Mouse (Mus musculus): ENCODE data around the gene Ctnnbl1. TPM values are rescaled to one million over a fixed set of nuclear protein-coding genes. Genes with fewer than 3 reads are reported as not detected.

The Ctnnbl1 gene
- total RNA-seq (2021) = 10 to 100 TPM; 30.7 to 35.2 TPM
- long read RNA-seq, experiment 1, transcript Ctnnbl1-201 (16 exons, 2,442 nt) = major isoform, 51 of 97 reads
- long read RNA-seq, experiment 1, partial matches to known transcripts = 9 of 97 reads
- long read RNA-seq, experiment 1, other reads (novel, unspliced or antisense) = 37 of 97 reads
- long read RNA-seq, experiment 2, transcript Ctnnbl1-201 (16 exons, 2,442 nt) = major isoform, 59 of 85 reads
- long read RNA-seq, experiment 2, partial matches to known transcripts = 7 of 85 reads
- long read RNA-seq, experiment 2, other reads (novel, unspliced or antisense) = 19 of 85 reads

- DNase-seq (ENCODE audit: low spot score in 2 of 2) = peak; percentile 100
Observed at GRCm38 (mm10) chr2:157736854-157737850, at the start of gene Ctnnbl1. Gene Ctnnbl1 (plus strand): TSS chr2:157737401.

GRCm38 (mm10) chr2:157687506-157687905 is 49.7 kb upstream of the Ctnnbl1 start:
- DNase-seq (ENCODE audit: low spot score in 2 of 2) = no peak

DNA sequence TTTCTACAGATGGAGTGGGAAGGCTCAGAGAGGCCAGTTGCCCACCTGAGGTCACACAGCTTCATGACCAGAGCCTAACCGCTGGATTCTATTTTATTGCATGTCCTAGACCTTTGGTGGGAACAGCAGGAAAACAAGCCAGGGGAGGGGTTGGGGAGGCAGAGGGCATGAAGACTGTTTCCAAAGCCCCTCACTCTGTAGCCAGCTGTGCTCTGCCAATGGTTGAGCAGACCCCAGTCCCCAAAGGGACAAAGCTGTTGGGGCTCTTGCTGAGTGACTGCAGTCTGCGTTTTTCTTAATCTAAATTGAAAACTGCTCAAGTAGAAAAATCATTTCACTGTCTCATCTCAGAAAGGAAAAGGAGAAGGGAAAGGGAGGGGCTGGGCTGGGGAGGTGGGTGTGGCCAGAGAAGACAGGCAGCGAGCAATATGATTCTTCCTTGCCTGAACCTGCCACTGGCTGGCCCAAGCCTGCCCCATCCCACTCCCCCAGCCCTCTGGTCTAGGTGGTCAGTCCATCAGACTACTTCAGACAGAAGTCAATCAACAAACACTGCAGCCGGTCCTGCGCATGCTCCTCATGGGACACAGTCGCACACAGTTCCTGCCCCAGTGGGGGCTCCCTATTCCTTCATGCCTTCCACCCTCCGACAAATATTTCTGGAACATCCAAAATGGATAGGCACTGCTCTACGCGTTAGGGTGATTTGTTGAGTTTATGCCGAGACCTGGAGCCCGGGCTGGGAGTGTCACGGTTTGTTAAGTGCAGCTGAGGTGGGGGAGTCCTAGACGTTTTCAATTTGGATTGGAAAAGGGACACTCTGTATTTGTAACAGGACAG is 45.7 kb upstream of the Ctnnbl1 start:
- no peak for DNase-seq (ENCODE audit: low spot score in 2 of 2)

DNA sequence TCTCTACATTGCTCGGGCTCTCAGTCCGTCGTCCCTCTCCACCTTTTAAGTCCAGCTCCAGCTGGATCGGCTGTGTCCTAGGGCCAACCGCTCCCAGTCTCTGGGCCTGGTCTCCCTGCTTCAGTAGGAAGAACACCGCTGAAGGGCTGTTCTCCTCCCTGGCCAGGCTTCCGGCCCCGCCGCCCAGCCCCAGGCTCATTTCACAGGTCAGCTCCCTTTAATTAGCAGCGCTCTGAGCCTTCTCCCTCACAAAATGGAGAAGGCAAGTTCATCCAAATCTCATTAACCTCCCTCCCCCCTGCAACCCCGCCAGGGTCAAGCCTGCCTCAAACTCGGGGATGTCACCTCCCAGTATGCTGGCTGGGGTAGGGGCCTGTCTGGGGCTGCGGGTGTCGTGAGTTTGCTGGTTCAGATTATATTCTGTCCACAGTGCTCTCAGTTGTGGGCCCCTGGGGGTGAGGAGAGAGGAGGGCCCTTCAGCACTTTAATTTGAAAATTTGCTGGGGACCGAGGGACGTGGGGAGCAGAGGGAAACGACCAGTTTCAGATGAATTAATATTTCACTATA is 44.8 kb upstream of the Ctnnbl1 start:
- DNase-seq (ENCODE audit: low spot score in 2 of 2) = no peak

DNA sequence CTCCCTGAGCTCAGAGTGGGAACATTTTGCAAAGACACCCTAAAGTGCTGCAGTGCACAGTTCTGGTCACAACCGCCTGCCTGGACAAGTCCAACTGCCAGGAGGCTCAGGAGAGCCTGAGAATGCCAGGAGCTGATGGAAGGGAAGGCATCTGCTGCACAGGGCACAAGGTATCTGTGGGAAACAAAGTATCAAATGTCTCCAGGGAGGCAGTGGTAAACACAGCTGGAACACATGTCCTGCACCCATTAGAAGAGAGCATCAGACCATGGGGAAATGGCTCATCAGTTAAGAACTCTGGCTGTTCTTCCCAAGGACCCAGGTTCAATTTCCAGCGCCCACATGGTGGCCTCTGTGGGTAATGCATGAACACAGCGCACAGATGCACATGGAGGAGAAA is 43.6 kb upstream of the Ctnnbl1 start:
- no peak for DNase-seq (ENCODE audit: low spot score in 2 of 2)

DNA sequence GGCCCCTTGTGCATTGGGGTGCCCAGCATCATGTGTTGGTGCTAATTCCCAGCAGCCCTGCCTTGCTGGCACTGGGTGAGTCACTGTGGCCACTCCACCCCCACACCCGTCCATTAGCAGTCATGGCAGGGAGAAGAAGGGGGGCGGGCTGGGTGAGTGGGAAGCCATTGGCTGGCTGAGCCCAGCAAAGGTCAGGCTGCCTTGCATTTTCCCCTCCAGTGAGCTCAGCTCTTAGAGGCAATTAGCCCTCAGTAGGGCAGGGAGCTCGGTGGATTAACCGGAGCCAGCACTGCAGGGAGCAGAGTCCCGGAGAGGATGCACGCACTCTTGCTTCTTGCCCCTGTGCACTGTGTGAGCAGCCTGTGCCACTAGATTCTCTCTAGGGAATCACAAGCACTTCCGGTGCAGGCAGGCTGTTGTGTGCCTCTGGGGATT is 40.9 kb upstream of the Ctnnbl1 start:
- DNase-seq (ENCODE audit: low spot score in 2 of 2) = peak; percentile 13 to 30

DNA sequence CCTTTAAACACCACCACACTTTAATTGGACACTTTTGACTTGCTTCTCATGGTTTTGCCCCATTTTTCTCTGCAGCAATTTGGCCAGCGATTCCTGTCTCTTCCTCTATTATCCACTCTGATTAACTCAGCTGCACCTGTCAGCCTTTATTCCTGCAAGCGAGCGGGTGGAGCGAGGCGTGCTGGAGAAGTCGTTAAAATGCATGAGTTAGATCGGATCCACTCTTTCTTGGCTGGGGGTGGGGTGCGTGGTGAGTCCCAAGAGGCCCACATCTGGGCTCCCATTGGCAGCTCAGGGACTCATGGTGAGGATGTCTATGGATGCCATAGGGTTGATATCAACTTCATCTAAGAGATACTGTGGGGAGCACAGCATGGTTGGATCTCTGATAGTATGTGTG is 34.0 kb upstream of the Ctnnbl1 start:
- DNase-seq (ENCODE audit: low spot score in 2 of 2) = peak in 1 of 2 experiments; percentile 6

GRCm38 (mm10) chr2:157704991-157705776 is 32.0 kb upstream of the Ctnnbl1 start:
- DNase-seq (ENCODE audit: low spot score in 2 of 2) = peak in 1 of 2 experiments; percentile 5

- no peak for DNase-seq (ENCODE audit: low spot score in 2 of 2)
Observed at GRCm38 (mm10) chr2:157705777-157706158, 31.4 kb upstream of the Ctnnbl1 start.

DNA sequence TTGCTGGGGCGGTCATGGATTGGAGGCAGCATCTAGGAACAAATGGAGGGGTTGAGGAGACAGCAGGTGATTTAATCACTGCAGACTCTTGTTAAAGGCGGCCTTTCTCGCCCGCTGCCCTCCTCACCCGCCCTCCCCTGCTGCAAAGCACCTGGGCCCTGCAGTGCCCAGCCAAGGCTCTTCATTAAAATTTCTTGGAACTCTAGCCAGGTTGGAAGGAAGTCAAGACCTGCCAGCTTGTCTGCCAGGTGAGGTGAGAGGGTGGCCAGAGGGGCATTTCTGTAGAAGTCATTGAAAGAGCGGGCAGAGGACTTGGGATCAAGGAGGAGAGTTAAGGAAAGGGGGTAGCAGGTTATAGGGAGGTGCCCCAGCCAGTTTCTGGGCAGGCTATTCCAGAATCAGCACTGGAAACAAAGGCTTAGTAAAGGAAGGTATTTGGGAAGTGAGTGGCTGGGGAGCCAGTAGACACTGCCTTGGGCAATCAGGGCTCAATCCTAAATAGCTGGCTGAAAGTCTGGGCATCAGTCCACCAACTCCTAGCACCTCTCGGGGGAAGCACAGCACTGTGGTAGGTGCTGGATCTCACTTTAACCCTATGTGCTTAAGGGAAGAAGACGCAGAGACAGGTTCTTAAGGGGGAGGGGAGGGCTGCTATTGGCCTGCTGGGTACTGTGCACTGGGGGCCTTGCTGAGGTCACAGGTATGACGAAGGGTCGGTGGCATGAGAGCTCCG is 29.8 kb upstream of the Ctnnbl1 start:
- no peak for DNase-seq (ENCODE audit: low spot score in 2 of 2)

- no peak for DNase-seq (ENCODE audit: low spot score in 2 of 2)
Observed at GRCm38 (mm10) chr2:157712677-157713076, 24.5 kb upstream of the Ctnnbl1 start.

- DNase-seq (ENCODE audit: low spot score in 2 of 2) = no peak
Observed at GRCm38 (mm10) chr2:157715586-157716191, 21.5 kb upstream of the Ctnnbl1 start.

DNA sequence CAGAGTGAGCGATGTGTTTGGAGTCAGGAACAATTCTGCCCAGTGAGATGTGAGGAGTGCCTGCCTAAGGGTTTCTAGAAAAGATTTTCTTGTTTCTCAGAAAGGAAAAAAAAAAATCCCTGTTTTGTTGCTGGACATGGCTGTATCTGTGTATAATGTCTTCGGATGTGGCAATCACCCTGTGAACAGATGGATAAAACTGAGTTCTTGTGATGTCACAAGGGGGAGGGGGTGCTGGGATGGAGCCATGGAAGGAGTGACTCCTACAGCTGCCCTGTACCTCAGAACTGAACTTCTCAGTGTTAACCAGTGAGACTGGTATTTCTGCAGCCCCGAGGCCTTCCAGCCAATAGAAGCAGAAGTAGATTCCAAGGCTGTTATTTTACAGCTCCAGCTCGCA is 18.8 kb upstream of the Ctnnbl1 start:
- no peak for DNase-seq (ENCODE audit: low spot score in 2 of 2)

DNA sequence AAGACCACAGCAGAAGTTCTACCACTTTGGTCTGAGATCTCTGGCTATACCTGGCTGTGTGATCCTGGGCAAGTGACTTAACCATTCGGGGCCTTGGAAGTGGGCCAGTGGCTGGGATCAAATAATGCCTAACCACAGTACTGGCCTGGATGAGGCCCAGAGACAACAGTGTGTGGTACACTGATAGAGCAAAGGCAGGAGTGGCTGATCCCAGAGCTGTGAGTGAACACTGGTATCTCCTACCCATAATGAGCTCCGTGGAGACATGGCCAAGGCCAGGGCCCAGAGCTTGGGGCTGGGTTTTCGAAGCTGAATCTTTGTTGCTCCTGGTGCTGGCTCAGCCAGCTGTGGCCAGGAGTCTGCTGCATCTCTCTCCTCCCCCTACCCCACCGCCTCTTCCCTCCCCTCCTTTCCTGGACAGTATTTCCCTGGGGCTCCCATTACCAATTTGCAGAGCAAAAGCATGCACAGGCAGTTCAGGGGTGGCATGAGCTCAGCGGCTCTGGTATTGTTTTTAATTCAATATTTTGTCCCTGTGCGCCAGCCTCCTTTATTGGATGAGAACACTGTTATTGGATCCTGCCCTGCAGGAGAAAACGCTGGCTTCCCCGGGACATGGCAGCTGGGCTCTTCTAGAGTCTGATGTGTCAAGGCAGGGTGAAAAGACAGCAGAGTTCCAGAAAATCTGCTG is 13.2 kb upstream of the Ctnnbl1 start:
- DNase-seq (ENCODE audit: low spot score in 2 of 2) = no peak

GRCm38 (mm10) chr2:157724574-157724914 is 12.7 kb upstream of the Ctnnbl1 start:
- no peak for DNase-seq (ENCODE audit: low spot score in 2 of 2)

- DNase-seq (ENCODE audit: low spot score in 2 of 2) = no peak
Observed at GRCm38 (mm10) chr2:157744619-157745018, 7.4 kb downstream of the Ctnnbl1 start.

DNA sequence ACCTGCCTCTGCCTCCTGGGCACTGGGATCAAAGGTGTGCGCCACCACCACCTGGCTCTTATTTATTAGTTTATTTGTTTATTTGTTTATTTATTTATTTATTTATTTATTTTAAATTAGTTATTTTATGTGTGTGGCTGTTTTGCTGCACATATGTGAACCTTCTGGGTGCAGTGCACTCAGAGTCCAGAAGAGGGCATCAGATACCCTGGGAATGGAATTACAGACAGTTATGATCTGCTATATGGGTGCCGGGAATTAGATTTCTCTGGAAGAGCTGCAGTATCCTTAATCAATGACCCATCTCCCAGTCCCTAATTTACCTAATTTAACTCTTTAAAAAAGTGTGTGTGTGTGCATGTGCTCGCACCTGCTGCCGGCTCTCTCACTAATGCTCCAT is 8.5 kb downstream of the Ctnnbl1 start:
- no peak for DNase-seq (ENCODE audit: low spot score in 2 of 2)

DNA sequence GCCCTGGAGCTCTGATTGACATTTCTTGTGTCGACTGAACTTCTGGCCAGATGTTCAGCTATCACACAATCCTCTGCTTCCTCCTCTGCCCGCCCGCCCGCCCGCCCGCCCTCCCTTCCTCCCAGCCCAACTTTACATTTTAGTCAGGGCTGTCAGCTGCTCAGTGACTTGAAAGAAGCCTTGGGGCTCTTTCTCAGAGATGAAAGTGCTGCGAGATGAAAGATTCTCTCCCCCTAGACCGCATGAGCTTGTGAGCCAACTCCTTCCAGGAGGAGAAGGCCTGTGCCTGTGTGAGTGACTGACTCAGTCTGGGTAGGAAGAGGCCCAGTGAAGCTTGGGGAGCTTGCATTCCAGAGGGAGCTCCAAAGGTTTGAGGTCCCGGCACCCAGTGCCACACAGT is 9.4 kb downstream of the Ctnnbl1 start:
- no peak for DNase-seq (ENCODE audit: low spot score in 2 of 2)

Measured in left cerebral cortex, adult 18-20 months (tissue).